Mouse (Mus musculus): Measurements from ENCODE around the gene Hpcal1. TPM values are rescaled to one million over a fixed set of nuclear protein-coding genes. Genes with fewer than 3 reads are reported as not detected.
A peak's percentile ranks its signal among the peaks of the same experiment; 100 is the strongest.

Hpcal1 gene
- polyA plus RNA-seq, 1 experiment from 2014 or later: 48.9 TPM

DNA sequence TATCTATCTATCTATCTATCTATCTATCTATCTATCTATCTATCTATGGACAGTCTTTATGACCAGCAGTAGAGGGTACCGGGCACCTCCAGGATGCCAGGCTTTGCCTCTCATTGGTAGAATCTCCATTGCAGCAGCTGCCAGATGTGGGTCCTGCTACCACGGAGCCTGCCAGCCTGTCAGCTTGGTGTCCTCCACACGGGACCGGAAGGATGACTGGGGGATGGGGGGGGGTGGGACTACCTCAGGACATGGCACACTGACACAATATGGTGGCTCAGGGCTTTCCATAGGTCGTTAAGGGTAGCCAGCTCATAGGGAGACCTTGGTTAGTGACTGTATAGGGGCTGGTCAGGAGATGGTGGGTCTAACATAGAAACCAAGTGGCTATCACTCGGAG lies 45.7 kb downstream of the Hpcal1 start:
- Histone ChIP-seq H3K4me1 (peaks cover 13% of the 10 kb centered on the region; the same call in 1 of the 2 replicates), H3K9me3 (replicated peaks) (no peaks in the 10 kb centered on the region), H3K27me3 (no peaks in the 10 kb centered on the region), H3K9ac (no peak overlapping the region), H3K36me3 (no peaks in the 10 kb centered on the region), H3K4me3 (no peak overlapping the region), H3K27ac (no peak overlapping the region), H3K4me2 (replicated peaks) (no peak overlapping the region)
- whole genome bisulfite sequencing: 88% methylated on average over 6 of the region's 6 CpGs
- no peak for ATAC-seq (ENCODE audit: low FRiP score)

- WGBS: 80% methylated on average over 10 of the region's 10 CpGs
- no peak for ATAC-seq (ENCODE audit: low FRiP score)
Measured at GRCm38 (mm10) chr12:17736859-17737577, 46.4 kb downstream of the Hpcal1 start.

GRCm38 (mm10) chr12:17737808-17738207 lies 47.2 kb downstream of the Hpcal1 start:
- H3K4me3 ChIP-seq: no peak overlapping the region
- ATAC-seq (ENCODE audit: low FRiP score): no peak
- no peaks in the 10 kb centered on the region for H3K36me3 ChIP-seq
- no peak overlapping the region for H3K4me2 ChIP-seq (replicated peaks)
- no peaks in the 10 kb centered on the region for H3K9me3 ChIP-seq (replicated peaks)
- H3K4me1 ChIP-seq: peaks cover 13% of the 10 kb centered on the region
- H3K27ac ChIP-seq: no peak overlapping the region
- H3K9ac ChIP-seq: no peak overlapping the region
- 77% methylated on average over 3 of the region's 3 CpGs for WGBS
- no peaks in the 10 kb centered on the region for H3K27me3 ChIP-seq

More at GRCm38 (mm10) chr12:17736859-17737577, 46.4 kb downstream of the Hpcal1 start:
- no peaks in the 10 kb centered on the region for H3K9me3 ChIP-seq (replicated peaks)
- H3K36me3 ChIP-seq: no peaks in the 10 kb centered on the region
- no peak overlapping the region for H3K27ac ChIP-seq
- H3K9ac ChIP-seq: no peak overlapping the region
- peaks cover 16% of the 10 kb centered on the region for H3K4me1 ChIP-seq
- H3K4me2 ChIP-seq (replicated peaks): no peak overlapping the region
- no peaks in the 10 kb centered on the region for H3K27me3 ChIP-seq
- H3K4me3 ChIP-seq: no peak overlapping the region

- 48% methylated on average over 6 of the region's 6 CpGs for WGBS
- H3K27me3 ChIP-seq: no peaks in the 10 kb centered on the region
- no peak overlapping the region for H3K4me3 ChIP-seq
Measured at GRCm38 (mm10) chr12:17738473-17738872, 47.8 kb downstream of the Hpcal1 start.

DNA sequence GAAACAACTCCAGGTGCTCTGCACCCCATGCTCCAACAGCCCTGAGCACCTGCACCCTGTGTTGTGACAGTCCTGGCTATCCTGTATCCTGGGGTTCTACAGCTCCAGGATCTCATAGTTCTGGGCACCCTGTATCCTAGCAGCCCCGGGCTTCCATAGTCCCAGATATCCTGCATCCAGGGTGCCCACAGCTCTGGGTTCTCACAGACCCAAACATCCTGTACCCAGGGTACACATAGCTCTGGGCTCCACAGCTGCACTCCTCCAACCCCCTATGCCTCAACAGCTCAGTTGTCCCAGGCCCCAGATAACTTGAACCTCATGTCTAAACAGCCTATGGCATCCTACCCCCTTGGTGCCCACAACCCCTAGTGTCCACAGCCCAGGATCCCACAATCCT lies 49.6 kb downstream of the Hpcal1 start:
- Histone ChIP-seq H3K4me2 (replicated peaks) (no peak overlapping the region), H3K4me3 (no peak overlapping the region), H3K27me3 (no peaks in the 10 kb centered on the region), H3K27ac (no peak overlapping the region), H3K36me3 (no peaks in the 10 kb centered on the region), H3K4me1 (peaks cover 14% of the 10 kb centered on the region), H3K9ac (no peak overlapping the region), H3K9me3 (replicated peaks) (no peaks in the 10 kb centered on the region)
- ATAC-seq (ENCODE audit: low FRiP score): no peak
- 86% methylated on average over 1 of the region's 1 CpGs for WGBS

More at GRCm38 (mm10) chr12:17738473-17738872, 47.8 kb downstream of the Hpcal1 start:
- no peak overlapping the region for H3K27ac ChIP-seq
- H3K36me3 ChIP-seq: no peaks in the 10 kb centered on the region
- H3K4me1 ChIP-seq: peaks cover 9% of the 10 kb centered on the region
- no peak for ATAC-seq (ENCODE audit: low FRiP score)
- H3K4me2 ChIP-seq (replicated peaks): no peak overlapping the region
- H3K9ac ChIP-seq: no peak overlapping the region
- no peaks in the 10 kb centered on the region for H3K9me3 ChIP-seq (replicated peaks)

- Histone ChIP-seq H3K4me3 (no peak overlapping the region), H3K4me2 (replicated peaks) (no peak overlapping the region), H3K27me3 (no peaks in the 10 kb centered on the region), H3K36me3 (no peaks in the 10 kb centered on the region), H3K27ac (0 out of 2 replicates have a peak overlapping the region, but pooled peaks have one; percentile 7), H3K9ac (no peak overlapping the region), H3K9me3 (replicated peaks) (no peaks in the 10 kb centered on the region), H3K4me1 (peaks cover 29% of the 10 kb centered on the region)
- WGBS: 85% methylated on average over 17 of the region's 17 CpGs
- no peak for ATAC-seq (ENCODE audit: low FRiP score)
Measured at GRCm38 (mm10) chr12:17741637-17742364, 51.1 kb downstream of the Hpcal1 start.

DNA sequence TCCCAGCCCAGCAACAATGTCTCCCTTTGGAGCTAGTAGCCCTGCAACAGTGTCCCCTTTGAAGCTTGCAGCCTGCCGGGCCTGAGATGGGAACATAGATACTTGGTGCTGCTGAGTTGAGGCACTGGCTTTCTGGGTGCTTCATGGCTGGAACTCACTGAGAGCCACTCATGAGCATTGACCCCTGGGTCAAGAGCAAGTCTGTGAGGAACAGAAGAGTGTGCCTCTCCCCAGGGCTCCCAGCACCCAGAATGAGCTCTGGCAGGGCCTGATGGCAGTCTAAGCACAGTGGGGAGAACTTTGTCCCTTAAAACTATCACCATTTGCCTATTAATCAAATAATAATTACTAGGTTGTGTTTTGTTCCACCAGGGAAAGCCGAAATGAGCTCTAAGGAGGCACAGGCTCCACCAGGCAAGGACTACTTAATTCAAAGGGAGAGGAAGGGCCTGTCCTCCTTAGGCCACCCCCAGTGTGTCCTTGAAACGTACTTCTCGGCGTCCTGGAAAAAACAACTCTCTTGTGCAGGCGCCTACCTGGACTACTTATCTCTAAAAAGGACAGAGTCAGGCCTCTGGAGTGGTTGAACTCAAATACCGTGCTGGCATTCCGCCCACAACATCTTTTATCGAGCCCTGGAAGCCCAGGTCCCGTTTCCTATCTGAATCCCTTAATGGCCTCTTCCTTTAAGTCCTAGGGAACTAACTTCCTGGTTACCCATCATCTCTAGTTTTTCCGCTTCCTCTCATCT lies 52.1 kb downstream of the Hpcal1 start:
- ATAC-seq (ENCODE audit: low FRiP score): no peak
- Histone ChIP-seq H3K27ac (no peak overlapping the region), H3K4me3 (no peak overlapping the region), H3K9me3 (replicated peaks) (no peaks in the 10 kb centered on the region), H3K4me1 (peaks cover 39% of the 10 kb centered on the region), H3K9ac (no peak overlapping the region), H3K36me3 (no peaks in the 10 kb centered on the region), H3K4me2 (replicated peaks) (no peak overlapping the region), H3K27me3 (no peaks in the 10 kb centered on the region)
- WGBS: 84% methylated on average over 11 of the region's 11 CpGs

GRCm38 (mm10) chr12:17745431-17745830 lies 54.8 kb downstream of the Hpcal1 start:
- Histone ChIP-seq H3K27ac (no peak overlapping the region), H3K4me3 (no peak overlapping the region), H3K27me3 (no peaks in the 10 kb centered on the region), H3K4me1 (peaks cover 52% of the 10 kb centered on the region), H3K9me3 (replicated peaks) (no peaks in the 10 kb centered on the region), H3K36me3 (no peaks in the 10 kb centered on the region), H3K9ac (no peak overlapping the region), H3K4me2 (replicated peaks) (no peak overlapping the region)
- 75% methylated on average over 7 of the region's 7 CpGs for WGBS
- no peak for ATAC-seq (ENCODE audit: low FRiP score)

GRCm38 (mm10) chr12:17746725-17747124 lies 56.1 kb downstream of the Hpcal1 start:
- WGBS: 8% methylated on average over 3 of the region's 3 CpGs
- 0 out of 2 replicates have a peak, but pooled peaks have one; percentile 14 for ATAC-seq (ENCODE audit: low FRiP score)

GRCm38 (mm10) chr12:17747191-17748154 lies 56.8 kb downstream of the Hpcal1 start:
- Histone ChIP-seq H3K4me3 (no peak overlapping the region), H3K36me3 (no peaks in the 10 kb centered on the region), H3K4me2 (replicated peaks) (no peak overlapping the region), H3K9me3 (replicated peaks) (no peaks in the 10 kb centered on the region), H3K9ac (no peak overlapping the region), H3K27me3 (no peaks in the 10 kb centered on the region), H3K4me1 (peaks cover 53% of the 10 kb centered on the region), H3K27ac (0 out of 2 replicates have a peak overlapping the region, but pooled peaks have one; percentile 5)
- WGBS: 37% methylated on average over 10 of the region's 10 CpGs
- peak; percentile 67 for ATAC-seq (ENCODE audit: low FRiP score)

More at GRCm38 (mm10) chr12:17746725-17747124, 56.1 kb downstream of the Hpcal1 start:
- peaks cover 52% of the 10 kb centered on the region for H3K4me1 ChIP-seq
- no peaks in the 10 kb centered on the region for H3K9me3 ChIP-seq (replicated peaks)
- H3K27ac ChIP-seq: no peak overlapping the region
- no peak overlapping the region for H3K4me2 ChIP-seq (replicated peaks)
- no peak overlapping the region for H3K9ac ChIP-seq
- H3K4me3 ChIP-seq: no peak overlapping the region
- H3K27me3 ChIP-seq: no peaks in the 10 kb centered on the region
- no peaks in the 10 kb centered on the region for H3K36me3 ChIP-seq

DNA sequence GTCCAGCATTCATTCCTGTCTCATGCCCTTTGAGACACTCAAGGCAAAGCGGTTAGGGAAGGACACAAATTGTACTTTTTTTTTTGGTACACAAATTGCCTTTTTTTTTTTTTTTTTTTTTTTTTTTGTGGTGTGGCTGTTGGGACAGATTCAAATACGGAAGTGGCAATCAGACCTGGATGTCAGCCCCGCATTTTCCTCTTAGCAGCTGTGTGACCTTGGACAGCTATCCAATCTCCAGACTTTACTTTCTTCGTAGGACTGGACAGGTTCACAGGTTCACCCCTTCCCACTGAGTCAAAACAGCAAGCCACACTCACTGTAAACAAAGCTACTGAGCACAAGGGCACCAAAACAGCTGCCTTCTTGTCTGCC lies 57.5 kb downstream of the Hpcal1 start:
- no peaks in the 10 kb centered on the region for H3K9me3 ChIP-seq (replicated peaks)
- H3K36me3 ChIP-seq: no peaks in the 10 kb centered on the region
- peaks cover 57% of the 10 kb centered on the region for H3K4me1 ChIP-seq
- WGBS: 49% methylated on average over 4 of the region's 4 CpGs
- H3K9ac ChIP-seq: no peak overlapping the region
- no peak for ATAC-seq (ENCODE audit: low FRiP score)
- H3K4me2 ChIP-seq (replicated peaks): no peak overlapping the region
- H3K4me3 ChIP-seq: no peak overlapping the region
- no peak overlapping the region for H3K27ac ChIP-seq
- H3K27me3 ChIP-seq: no peaks in the 10 kb centered on the region
